Mouse (Mus musculus) kidney, adult 9 months (tissue): ENCODE measurements around the gene Gm49630.
A peak's percentile ranks its signal among the peaks of the same experiment; 100 is the strongest.
"Not testable (repeated sequence)": the region's sequence is repeated elsewhere in the genome, so short reads cannot be mapped to it uniquely, and the experiment has no call there.

Source experiments
- DNase-seq: peaks from one replicate; pipeline ENCODE4 v3.0.0; 2022

The Gm49630 gene

DNA sequence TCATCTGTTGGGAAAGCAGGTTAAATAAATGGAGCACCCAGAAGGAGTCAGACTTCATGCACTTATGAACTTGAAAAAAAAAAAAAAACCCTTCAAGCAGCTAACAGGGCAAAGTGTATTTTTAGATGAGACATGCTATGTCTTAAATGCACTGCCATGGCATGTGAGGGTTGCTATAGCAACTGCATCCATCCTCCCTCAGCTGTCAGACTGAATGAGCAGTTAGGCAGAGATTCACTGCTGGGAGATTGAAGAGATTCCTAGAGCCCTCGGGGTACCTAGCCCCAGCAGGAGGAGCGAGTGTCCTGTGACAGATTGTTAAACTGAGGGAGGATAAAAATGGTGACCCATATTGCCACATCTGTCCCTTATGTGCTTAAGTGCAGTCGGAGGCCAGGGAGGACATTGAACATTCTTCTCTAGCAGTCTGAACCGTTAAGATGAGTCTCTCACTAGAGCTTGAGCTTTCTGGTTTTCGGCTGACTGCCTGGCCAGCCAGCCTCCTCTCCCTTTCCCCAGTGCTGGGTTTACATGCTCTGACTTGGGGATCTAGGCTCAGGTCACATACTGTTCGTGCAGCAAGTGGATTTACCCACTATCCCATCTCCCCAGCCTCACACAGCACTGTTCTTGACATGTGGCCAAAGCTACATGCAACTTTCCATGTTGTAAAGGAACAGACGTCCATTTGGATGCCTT, 5.0 kb downstream of the Gm49630 start:
- not testable (repeated sequence) for DNase-seq

DNA sequence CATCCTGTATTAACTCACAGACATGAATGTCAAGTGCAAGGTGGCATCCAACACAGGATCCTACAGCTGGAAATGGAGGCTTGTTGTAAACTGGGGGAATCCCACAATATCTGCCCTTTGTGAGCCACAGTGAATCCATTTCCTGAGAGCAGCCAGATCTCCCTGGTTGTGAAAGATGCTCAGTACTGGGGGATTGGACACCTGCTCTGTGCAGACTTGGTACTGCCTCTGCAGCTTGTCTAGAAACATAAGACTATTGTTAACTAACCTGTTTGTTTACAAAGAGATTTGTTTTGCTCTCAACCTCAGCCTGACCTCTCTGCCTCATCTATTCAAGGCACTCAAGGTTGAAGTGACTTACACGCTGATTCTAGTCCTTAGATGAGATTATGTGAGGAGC, 5.5 kb downstream of the Gm49630 start:
- not testable (repeated sequence) for DNase-seq

DNA sequence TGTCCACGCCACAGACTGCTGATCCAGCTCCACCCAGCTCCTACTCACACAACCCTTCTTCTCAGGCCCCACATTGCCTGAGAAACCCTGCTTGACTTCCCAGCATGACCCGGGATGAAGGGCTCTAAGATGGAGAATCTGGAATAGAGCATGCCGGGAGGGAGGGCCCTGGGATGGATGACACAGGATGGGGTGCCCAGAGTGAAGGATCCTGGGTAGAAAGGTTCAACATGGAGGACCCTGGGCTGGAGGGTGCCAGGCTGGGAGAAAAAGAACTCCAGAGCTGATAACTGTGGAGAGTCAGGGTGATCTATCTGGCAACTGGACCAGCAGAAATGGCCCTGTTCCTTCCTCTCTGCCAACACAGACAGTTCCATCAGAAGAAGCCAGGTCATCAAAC, 6.2 kb downstream of the Gm49630 start:
- DNase-seq = not testable (repeated sequence)

DNA sequence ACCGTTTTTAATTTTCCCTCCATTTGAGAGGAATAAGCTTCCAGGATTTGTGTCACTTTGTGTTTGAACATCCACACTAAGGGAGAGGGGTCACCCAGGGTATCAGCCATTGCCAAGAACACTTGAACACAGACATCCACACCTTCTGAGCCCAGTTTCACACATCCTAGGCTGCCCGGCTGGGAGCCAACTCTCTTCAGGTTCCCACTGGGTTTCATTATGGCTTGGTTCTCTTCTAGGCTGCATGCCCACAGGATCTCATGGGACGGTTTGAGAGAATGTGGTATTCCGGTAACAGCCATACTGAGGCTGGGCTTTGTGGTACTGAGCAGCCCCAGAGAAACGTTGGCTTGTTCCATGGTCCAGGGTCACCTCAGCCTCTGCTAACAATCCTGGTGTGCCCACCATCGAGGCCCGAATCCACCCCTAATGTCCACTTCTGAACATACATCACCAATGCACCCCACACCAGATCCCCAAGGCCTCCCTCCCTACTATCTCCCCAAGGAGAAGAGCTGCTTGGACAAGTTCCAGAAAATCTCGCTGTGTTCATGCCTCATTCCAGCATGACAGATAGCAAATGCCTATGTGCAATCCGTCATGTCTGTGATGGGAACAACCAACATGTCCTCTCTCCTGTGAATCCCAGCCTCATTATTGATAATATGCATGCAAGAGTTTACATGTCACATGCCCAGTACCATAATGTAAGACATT, 10.9 kb downstream of the Gm49630 start:
- DNase-seq = not testable (repeated sequence)

DNA sequence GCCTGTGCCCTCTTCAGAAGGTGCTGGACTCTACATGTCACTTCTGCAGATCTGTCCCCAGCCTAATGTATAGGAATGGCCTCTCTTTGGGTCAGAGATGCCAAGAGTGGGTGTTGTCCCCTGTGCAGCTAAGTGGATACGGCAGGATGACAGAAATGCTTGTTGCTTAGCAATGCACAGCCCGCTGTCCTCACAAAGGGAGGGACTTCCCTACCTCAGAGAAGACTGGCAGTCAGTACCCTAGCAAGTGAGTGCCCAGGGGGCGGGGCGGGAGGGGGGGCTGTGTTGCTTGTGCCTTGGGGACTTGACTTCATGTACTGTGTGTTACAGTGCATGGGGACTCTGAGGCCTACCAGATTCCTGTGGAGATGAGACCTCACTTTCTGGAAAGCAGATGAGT, 12.0 kb downstream of the Gm49630 start:
- not testable (repeated sequence) for DNase-seq

DNA sequence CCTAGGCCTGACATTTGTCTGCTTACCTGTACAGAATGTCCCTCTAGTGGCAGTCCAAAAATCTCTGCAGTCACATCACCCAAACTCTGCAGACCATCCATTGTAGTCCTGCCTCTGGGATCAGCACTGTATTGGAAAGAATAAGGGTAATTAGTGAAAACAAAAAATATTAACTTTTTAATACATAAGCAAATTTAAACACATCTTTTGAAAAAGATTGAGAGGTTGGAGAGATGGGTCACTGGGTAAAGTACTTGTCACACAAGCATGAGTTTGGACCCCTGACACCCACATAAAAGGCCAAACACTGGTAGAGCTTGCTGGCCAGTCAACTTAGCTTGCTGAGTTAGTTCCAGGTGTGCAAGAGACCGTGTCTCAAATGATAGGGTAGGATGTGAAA, 19.2 kb downstream of the Gm49630 start, which contains the start of gene Ttll2:
Ttll2 (minus strand) TSS at position 101 of the 400 bp plus-strand sequence.
- not testable (repeated sequence) for DNase-seq

DNA sequence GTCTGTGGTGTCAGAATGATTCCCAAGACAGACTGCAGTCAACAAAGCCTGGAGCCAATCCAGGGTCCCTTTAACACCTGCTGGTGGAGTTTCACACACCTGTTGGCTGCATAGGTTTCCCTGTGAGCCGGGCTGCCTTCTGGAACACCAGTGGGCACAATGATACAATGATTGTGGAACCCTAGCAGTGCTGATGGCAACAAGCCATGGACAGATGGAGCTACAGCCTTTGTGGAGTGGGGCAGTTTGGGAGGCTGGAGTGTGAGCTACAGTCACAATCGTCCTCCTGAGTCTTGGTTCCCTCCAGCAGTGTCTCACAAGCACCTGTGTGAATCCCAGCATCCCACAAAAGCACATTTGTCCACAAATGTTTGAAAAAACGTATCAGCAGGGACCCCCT, 23.0 kb downstream of the Gm49630 start:
- not testable (repeated sequence) for DNase-seq

DNA sequence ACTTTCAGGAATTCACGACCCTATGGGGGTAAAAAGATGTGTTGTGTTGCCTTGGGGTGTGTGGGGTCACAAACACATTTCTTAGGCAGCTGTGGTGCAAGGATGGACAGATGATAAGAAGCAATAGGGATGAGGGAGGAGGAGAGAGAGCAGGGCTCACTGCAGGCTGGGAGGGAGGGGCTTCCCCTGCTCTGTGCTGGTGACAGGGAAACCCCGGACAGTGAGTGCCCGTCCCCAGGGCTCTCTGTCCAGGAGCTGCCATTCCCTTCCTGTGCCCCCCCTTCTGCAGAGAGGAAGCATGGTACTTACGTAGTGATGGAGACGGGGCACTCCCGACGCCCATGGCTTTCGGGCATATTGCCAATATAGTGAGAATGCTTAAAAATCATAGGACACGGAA, 34.4 kb downstream of the Gm49630 start:
- DNase-seq = not testable (repeated sequence)

DNA sequence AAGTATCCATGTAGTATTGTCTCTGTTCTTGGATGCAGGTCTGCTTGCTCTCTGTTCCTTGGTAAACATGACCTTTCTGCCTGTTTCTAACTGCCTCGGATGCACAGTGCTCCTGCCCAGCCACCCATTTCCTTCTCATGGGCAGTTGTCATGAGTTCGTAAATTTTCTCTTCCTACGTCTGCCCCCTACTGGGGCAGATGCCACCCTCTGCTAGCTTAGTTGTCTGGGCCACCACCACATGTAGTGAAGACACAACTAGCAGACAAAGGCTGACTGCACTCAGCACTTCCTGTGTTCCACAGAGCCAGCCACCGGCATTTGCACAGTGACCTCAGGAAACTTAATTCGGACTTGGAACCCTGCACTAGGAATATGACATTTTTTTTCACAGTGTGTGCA, 39.0 kb downstream of the Gm49630 start:
- DNase-seq = not testable (repeated sequence)

DNA sequence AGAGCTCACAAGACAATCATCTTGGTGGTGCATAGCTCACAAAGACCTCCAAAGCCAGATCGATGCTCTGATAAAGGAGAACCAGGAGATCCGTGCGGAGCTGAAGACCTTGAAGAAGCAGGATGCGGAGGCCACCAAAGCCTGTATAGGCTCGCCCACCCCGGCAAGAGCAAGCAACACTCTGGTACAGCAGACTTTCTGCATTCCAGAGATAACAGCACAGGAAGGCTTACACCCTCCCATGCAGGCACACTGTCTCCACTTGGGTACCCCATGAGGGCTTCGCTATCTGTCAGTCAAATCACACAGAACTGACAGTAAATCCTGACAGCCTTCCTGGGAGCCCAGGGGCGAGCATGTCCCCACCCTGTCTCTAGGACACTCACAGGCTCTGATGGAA, 45.4 kb downstream of the Gm49630 start:
- not testable (repeated sequence) for DNase-seq

DNA sequence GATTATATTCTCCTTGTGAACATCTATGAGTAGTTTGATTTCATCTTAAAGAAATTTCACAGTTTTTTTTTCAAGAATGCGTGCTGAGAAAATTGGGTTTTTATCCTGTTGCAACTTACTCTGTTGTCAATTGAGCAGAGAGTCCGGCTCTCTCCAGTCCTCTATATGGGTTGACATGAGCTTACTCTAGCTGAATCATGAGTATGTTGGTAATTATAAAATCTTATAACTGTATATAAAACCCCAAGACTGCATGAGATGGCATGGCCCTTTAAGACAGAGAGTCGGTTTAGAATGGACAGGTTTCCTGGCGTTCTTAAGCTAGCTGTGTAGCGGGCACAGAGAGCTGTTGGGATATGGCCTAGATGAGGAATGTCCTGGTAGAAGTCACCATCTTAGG, 47.4 kb downstream of the Gm49630 start, which contains the start of gene Tcp10a:
Tcp10a (plus strand) TSS at position 301 of the 400 bp plus-strand sequence.
- not testable (repeated sequence) for DNase-seq

DNA sequence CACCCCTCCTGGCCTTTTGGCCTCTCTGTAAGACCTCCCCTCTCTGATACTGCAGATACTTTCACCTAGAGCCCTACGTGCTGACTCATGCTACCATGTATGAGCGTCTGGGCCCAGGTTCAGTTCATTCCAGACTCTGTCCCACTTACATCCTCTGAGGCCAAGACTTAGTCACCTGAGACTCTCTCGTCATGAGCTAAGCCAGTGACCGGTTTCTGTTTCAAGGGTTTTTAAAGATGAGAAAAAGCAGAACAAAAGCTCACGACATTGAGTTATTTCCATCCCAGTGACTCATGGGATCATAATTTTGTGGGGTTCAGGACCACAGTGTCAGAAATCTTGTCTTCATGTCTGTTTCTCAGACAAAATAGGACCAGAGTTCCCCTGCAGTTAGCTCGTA, 52.0 kb downstream of the Gm49630 start:
- DNase-seq = not testable (repeated sequence)

DNA sequence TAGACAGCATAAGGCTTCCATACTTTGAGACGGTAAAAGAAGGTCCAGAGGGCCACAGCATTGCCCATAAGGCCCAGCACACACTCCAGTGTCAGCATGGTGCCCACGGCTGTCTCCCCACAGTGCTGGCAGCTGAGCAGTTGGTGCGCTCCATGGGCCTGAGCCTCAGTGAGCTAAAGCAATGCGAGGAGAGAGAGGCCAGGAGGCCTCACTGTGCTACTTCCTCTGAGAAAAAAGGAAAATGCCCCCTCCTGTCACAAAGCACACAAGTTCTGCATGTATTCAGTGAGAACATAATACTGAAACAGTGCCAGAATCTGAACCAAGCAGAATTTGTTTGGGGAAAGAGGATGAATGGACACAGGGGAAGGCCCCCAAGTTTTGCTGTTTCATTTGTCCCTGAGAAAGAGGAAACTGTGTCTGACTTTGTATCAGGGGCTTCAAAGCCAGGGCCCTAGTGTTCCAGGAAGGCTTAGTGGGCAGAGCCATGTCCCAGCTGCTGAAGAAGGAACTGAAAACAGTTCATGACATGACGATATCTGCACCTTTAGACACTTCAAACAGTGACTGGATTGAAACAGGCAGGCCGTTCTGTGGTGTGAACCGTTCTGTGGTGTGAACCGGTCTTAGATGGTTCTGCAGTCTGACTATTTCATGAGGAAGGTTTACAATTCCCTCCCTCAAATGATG, 55.9 kb downstream of the Gm49630 start:
- DNase-seq = not testable (repeated sequence)

DNA sequence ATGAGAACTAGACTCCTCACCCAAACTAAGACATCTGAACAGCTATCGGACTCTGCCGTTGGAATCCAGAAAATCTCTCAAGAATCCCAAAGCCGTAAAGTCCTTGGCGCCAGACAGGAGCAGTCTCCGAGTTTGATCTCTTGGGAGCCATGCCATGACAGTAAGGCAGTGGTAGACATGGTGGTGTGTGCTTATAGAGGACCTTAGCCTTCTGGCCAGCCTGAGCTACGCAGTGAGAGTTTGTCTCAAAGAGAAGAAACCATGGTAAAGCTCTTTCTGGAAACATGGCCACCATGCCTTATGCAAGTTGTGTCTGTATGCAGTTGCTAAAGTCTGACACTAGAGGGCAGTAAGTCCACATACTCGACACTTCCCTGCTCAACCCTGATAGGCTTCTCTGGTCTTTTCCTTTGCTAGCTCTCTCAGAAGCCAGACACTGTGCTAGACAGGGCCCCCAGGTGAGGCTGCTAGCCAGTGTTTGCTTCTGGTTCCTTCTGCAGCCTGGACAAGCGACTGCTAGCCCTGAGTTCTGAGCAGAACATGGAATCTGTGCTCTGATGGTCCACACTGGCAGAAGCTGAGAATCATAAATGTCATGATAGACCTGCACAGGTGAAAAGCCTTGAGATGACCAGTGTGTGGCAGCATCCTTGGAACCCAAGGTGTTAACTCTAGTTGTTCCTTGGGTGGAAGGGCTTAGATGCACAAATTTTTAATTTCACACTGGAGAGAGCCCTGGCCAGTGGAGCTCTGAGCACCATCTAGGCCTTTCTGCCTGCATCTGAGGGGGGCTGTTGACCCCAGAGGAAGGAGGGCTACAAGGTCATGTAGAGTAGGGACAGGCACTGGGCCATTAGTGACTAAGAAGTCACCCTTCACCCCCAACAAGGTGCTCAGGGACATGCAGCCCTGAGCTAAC, 65.2 kb downstream of the Gm49630 start:
- peak; percentile 67 for DNase-seq
